Mouse (Mus musculus) layer of hippocampus, adult 18-20 months (tissue): ENCODE results near the gene Ppa1. TPM values are rescaled to one million over a fixed set of nuclear protein-coding genes. Genes with fewer than 3 reads are reported as not detected.

ENCODE experiments used
- DNase-seq, 2 experiments: peaks; one replicate each; pipeline ENCODE4 v3.0.0; 2022; ENCODE audit warnings: low spot score in 2 of 2
- total RNA-seq, 2 experiments: library from RNA; stranded (reverse); gene quantifications; 2 replicates each; pipeline ENCODE4 v1.2.3; 2021

Gene Ppa1
- total RNA-seq, 2 experiments from 2014 or later: 101 to 109 TPM

- no peak for DNase-seq
Observed at GRCm38 (mm10) chr10:61640363-61640762, 8.0 kb upstream of the Ppa1 start.

DNA sequence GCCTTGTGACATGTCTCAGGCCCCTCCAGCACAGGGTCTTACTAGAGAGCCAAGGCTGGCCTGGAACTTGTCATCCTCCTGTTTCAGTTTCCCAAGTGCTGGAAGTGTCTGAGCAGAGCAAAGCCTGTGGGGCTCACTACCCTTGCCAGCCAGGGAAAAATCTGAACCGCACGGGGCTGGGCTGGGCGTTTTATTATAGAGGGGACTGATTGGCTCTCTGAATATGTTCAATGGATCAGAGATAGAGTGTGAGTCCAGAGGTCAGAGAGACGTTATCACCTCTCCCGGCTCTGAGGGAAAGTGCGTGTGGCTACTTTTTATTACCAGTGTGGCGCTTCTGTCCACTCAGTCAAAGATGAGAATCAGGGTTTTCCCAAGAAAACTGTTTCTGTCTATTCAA lies 1.8 kb upstream of the Ppa1 start:
- no peak for DNase-seq

GRCm38 (mm10) chr10:61648737-61649645 lies 639 bp downstream of the Ppa1 start:
- no peak for DNase-seq

- DNase-seq: no peak
Observed at GRCm38 (mm10) chr10:61654105-61654504, 5.8 kb downstream of the Ppa1 start.

- no peak for DNase-seq
Observed at GRCm38 (mm10) chr10:61654691-61655090, 6.3 kb downstream of the Ppa1 start.

GRCm38 (mm10) chr10:61655188-61655587 lies 6.8 kb downstream of the Ppa1 start:
- DNase-seq: no peak

- no peak for DNase-seq
Observed at GRCm38 (mm10) chr10:61656928-61657882, 8.9 kb downstream of the Ppa1 start.

DNA sequence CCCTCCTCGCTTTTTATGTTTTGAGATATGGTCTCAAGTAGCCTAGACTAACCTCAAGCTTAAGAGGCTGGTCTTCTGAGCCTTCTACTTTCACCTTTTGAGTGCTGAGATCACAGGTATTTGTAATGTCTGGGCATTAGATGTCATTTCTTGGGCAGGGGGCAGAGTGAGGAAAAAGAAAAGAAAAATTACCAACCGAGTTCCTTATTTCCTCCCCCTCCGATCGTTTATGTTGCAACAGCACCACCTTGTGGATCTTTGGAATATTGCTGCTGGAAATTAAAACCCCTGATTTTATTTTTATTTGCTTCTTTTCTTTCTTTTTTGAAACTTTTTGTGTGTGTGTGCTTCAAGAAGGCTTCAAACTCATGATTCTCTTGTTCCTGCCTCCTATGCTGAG lies 9.6 kb downstream of the Ppa1 start:
- no peak for DNase-seq

DNA sequence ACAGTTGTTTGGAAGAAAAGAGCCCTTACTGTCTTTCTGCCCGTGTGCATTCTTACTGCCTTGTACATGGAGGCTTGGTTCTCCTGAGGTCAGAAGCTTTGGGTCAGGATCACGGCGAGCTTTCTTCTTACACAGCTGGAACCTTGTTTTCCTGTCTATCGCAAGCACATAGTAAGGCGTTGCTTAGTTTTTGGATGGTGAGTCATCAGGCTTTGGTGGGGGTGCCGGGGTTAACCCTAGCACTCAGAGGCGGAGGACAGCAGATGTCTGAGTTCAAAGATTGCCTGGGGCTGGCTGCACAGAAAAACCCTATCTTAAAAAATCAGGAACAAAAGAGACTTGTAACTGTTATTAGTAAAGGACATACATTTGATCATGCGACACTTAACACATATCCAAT lies 13.5 kb downstream of the Ppa1 start:
- DNase-seq: no peak

DNA sequence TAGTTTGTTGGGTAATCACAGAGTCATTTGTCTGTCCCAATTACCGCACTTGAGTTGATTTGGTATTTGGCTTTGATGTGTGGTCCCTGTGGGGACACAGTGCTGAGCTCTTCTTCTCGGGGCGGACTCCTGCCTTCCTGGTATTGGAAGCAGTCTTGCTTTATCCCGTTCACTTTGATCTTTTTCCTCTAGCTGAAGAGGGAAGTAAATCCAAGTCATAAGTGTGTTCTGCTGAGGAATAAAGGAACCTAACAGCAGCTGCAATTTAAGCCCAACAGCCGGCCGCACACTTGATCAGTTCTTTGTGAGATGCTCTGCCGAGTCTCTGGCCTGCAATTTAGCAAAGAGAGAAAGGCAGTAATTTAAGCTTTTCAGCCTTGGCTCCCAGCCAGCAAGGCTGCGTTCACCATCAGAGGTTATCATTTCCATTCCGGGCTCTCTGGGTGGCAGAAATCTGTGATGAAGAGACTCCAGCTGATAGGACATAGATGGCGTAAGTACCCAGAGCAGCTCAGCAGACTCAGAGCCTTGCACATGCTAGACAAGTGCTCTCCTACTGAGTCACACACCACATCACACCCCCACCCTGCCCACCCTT lies 14.1 kb downstream of the Ppa1 start:
- DNase-seq: peak in 1 of 2 experiments; percentile 22

DNA sequence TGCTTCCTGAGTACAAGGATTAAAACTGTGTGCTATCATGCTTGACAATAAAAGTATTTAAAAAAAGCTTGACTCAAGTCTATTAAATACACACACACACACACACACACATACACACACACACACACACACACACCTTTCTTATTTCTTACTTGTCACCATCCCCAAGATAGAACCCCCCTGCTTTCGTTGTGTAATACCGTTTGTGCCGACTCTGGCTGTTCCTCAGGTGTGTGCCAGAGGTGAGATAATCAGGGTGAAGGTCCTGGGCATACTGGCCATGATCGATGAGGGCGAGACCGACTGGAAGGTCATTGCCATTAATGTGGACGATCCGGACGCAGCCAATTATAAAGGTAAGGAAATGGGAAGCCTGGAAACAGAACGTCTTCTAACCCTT lies 16.8 kb downstream of the Ppa1 start:
- no peak for DNase-seq

- no peak for DNase-seq
Observed at GRCm38 (mm10) chr10:61665651-61666050, 17.3 kb downstream of the Ppa1 start.

GRCm38 (mm10) chr10:61669289-61669688 lies 20.9 kb downstream of the Ppa1 start:
- DNase-seq: peak in 1 of 2 experiments; percentile 52

- DNase-seq: no peak
Observed at GRCm38 (mm10) chr10:61669896-61670295, 21.5 kb downstream of the Ppa1 start.

DNA sequence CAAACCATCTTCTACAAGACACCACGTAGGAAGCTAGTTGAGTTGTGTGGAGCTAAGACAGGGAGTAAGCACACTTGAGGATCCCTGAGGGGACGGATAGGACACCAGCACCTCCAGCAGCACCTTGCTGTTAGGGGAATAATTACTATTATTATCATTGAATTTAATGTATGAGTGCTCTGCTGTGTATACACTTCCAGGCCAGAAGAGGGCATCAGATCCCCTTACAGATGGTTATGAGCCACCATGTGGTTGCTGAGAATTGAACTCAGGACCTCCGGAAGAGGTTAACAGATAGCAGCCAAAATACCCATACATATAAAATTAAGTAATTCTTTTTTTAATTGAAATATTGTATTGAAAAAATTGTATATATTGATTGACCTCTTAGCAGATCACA lies 22.4 kb downstream of the Ppa1 start:
- DNase-seq: no peak

- no peak for DNase-seq
Observed at GRCm38 (mm10) chr10:61675935-61676334, 27.6 kb downstream of the Ppa1 start.

DNA sequence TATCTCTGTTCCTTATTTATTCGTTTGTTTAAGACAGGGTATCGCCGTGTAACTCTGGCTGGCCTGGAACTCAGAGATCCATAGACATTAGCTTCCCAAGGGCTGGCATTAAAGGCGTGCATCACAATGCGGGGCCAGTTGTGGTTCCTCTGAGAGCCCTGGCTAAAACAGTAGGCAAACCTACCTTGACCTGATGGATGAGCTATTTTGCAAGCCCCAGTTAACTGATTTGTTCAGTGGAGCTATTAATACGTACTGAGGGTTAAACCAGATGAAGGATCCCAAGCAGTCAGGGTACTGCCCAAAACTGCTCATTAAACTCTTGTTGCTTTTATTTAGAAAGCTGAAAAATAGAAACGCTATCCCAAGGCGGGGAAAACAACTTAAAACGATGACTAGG lies 31.2 kb downstream of the Ppa1 start:
- no peak for DNase-seq

DNA sequence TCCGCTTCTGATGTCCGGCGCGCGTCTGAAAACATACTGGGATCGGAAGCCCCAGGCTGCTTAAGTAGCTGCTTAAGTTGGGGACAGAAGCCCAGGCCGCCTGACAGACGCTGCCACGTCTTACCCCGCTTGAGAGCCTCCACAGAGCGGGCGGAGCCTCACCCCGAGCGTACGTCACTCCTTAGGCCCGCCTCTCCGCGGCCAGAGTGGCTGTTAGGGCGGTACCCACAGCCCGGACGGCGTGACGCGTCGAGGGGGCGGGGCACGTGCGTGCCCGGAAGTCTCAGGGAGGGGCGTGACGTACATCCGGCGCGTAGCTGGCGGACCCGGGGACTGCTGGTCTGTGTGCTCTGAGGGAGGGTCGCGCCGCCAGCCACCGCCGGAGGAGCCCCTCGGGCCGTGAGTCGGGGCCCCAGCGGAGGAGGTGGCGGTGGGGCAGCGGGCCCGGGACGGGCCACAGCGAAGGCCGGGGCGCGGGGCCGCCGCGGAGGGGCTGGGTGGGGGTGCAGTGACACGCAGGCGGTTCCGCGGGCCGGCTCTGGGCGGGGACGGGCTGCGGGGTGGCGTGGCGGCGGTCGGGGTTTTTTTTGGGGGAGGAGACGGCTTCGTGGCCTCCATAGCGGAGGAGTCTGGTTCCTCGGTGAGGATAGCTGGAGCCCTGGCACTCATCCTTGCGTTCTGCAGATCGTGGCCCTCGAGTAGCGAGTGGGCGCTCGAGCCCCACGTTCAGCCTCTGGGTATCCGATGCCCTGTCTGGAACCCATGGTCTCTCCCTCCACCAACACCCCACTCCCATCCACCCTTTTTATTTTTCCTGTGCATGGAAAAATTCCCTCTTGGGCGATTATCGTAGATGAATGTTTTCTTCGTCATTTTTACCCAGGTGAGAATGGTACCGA lies 31.9 kb downstream of the Ppa1 start, which contains the start of gene Sar1a:
Sar1a (plus strand) TSS at position 285 of the 899 bp plus-strand sequence.
- peak; percentile 98 to 99 for DNase-seq

- no peak for DNase-seq
Observed at GRCm38 (mm10) chr10:61689405-61689804, 41.1 kb downstream of the Ppa1 start.

DNA sequence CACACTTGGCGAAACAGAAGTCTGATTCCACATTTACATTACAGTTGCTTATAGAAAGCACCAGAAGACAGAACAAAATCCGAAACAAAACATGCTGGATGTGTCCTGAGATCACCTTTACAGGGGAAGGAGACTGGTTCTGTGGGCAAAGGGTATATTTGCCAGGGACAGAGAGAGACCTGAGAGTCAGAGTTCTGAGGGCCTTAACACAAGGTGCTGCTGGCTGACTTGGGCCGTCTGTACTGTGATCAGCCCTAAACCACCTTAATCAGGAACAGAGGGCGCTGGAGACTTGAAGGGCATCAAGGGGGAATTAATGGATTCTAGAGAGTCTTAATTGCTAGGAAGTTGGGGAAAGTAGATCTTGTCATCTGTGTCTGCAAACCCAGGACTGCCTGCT lies 45.2 kb downstream of the Ppa1 start:
- no peak for DNase-seq
